Mouse (Mus musculus) MEL (cell line): Measurements from ENCODE around the gene Sytl3. TPM values are rescaled to one million over a fixed set of nuclear protein-coding genes. Genes with fewer than 3 reads are reported as not detected.

Experiments
- DNase-seq: peaks from one replicate; pipeline ENCODE4 v3.0.0; 2011; ENCODE audit warnings: low read depth, low spot score
- H3K27ac ChIP-seq: 2 replicates; pipeline ENCODE4 v1.5.1; 2012; ENCODE audit warnings: low read depth, mild to moderate bottlenecking, control low read depth, low read length, moderate library complexity; ENCODE audit not compliant: control insufficient read depth
- H3K27me3 ChIP-seq, 2 experiments: fragments of 150-350 bp in 1 of 2; sonication (generic) in 1 of 2; 2 replicates each; pipeline ENCODE4 v1.6.1; 2012; ENCODE audit warnings: low read length in 2 of 2, mild to moderate bottlenecking in 2 of 2, improper control_type of control experiment in 1 of 2, moderate library complexity in 1 of 2; ENCODE audit not compliant: insufficient read depth in 2 of 2, control insufficient read depth in 1 of 2
- H3K36me3 ChIP-seq, 2 experiments: 2 replicates each; pipeline ENCODE4 v1.6.1; 2012 to 2014; ENCODE audit warnings: low read length in 2 of 2, improper control_type of control experiment in 1 of 2, inconsistent platforms in 1 of 2, mild to moderate bottlenecking in 1 of 2; ENCODE audit not compliant: insufficient read depth in 2 of 2, control insufficient read depth in 1 of 2
- H3K4me1 ChIP-seq, 2 experiments: fragments of 150-350 bp in 1 of 2; sonication (generic) in 1 of 2; 2 replicates each; pipeline ENCODE4 v1.6.1; 2012; ENCODE audit warnings: low read length in 2 of 2, improper control_type of control experiment in 1 of 2, mild to moderate bottlenecking in 1 of 2; ENCODE audit not compliant: insufficient read depth in 2 of 2, control insufficient read depth in 1 of 2
- H3K4me3 ChIP-seq, 2 experiments: fragments of 150-350 bp in 1 of 2; sonication (generic) in 1 of 2; 2 replicates each; pipeline ENCODE4 v1.5.1; 2012; ENCODE audit warnings: low read depth in 2 of 2, low read length in 2 of 2, mild to moderate bottlenecking in 2 of 2, moderate library complexity in 2 of 2, control low read depth in 1 of 2, improper control_type of control experiment in 1 of 2; ENCODE audit not compliant: control insufficient read depth in 1 of 2, insufficient read depth in 1 of 2
- H3K79me2 ChIP-seq: 2 replicates; pipeline ENCODE4 v1.6.1; 2012; ENCODE audit warnings: mild to moderate bottlenecking, low read length, moderate library complexity; ENCODE audit not compliant: control insufficient read depth, poor library complexity, insufficient read depth
- H3K9ac ChIP-seq: 2 replicates; pipeline ENCODE4 v1.6.1; 2012; ENCODE audit warnings: low read depth, mild to moderate bottlenecking, control low read depth, low read length, moderate library complexity; ENCODE audit not compliant: control insufficient read depth, poor library complexity, severe bottlenecking
- H3K9me3 ChIP-seq: fragments of 150-350 bp; sonication (generic); replicated peaks from 2 replicates; pipeline ENCODE4 v1.6.1; 2012; ENCODE audit warnings: mild to moderate bottlenecking, low read length, improper control_type of control experiment, moderate library complexity; ENCODE audit not compliant: insufficient read depth
- ELF1 ChIP-seq: IDR thresholded peaks from 2 replicates; pipeline ENCODE4 v1.6.1; 2014; ENCODE audit warnings: low read depth, mild to moderate bottlenecking, inconsistent platforms, low read length, improper control_type of control experiment, moderate library complexity
- ETS1 ChIP-seq: IDR thresholded peaks from 2 replicates; pipeline ENCODE4 v1.6.1; 2012; ENCODE audit warnings: low read depth, mild to moderate bottlenecking, inconsistent platforms, low read length, improper control_type of control experiment, moderate library complexity
- GATA1 ChIP-seq: IDR thresholded peaks from 2 replicates; pipeline ENCODE4 v1.6.1; 2011; ENCODE audit warnings: low read depth, low read length, improper control_type of control experiment
- HCFC1 ChIP-seq: IDR thresholded peaks from 2 replicates; pipeline ENCODE4 v1.6.1; 2012; ENCODE audit warnings: low read depth, mild to moderate bottlenecking, inconsistent platforms, low read length, improper control_type of control experiment, moderate library complexity
- KAT2A ChIP-seq: conservative IDR thresholded peaks from 2 replicates; pipeline ENCODE4 v1.6.1; 2012; ENCODE audit warnings: low read depth, low read length, improper control_type of control experiment, inconsistent platforms
- MAFK ChIP-seq: IDR thresholded peaks from 2 replicates; pipeline ENCODE4 v1.6.1; 2011; ENCODE audit warnings: low read depth, mild to moderate bottlenecking, low read length, improper control_type of control experiment, borderline replicate concordance
- MAZ ChIP-seq: IDR thresholded peaks from 2 replicates; pipeline ENCODE4 v1.6.1; 2012; ENCODE audit warnings: low read depth, mild to moderate bottlenecking, inconsistent platforms, low read length, improper control_type of control experiment
- MEF2A ChIP-seq: IDR thresholded peaks from 2 replicates; pipeline ENCODE4 v1.6.1; 2014; ENCODE audit warnings: low read depth, mild to moderate bottlenecking, inconsistent platforms, low read length, improper control_type of control experiment; ENCODE audit not compliant: poor library complexity, insufficient replicate concordance, severe bottlenecking; ENCODE audit errors: extremely low read depth
- MXI1 ChIP-seq: IDR thresholded peaks from 2 replicates; pipeline ENCODE4 v1.6.1; 2011; ENCODE audit warnings: mild to moderate bottlenecking, low read depth, low read length, improper control_type of control experiment
- MYC ChIP-seq: IDR thresholded peaks from 2 replicates; pipeline ENCODE4 v1.6.1; 2011; ENCODE audit warnings: low read depth, mild to moderate bottlenecking, low read length, improper control_type of control experiment, moderate library complexity
- NELFE ChIP-seq: IDR thresholded peaks from 2 replicates; pipeline ENCODE4 v1.6.1; 2011; ENCODE audit warnings: low read depth, low read length, improper control_type of control experiment
- NRF1 ChIP-seq: IDR thresholded peaks from 2 replicates; pipeline ENCODE4 v1.6.1; 2014; ENCODE audit warnings: low read depth, mild to moderate bottlenecking, inconsistent platforms, low read length, improper control_type of control experiment, moderate library complexity; ENCODE audit not compliant: poor library complexity, insufficient read depth, severe bottlenecking
- POLR2A ChIP-seq, 2 experiments: IDR thresholded peaks; 2 replicates each; pipeline ENCODE4 v1.6.1; 2011 to 2012; ENCODE audit warnings: low read length in 2 of 2, mild to moderate bottlenecking in 2 of 2, control low read depth in 1 of 2, improper control_type of control experiment in 1 of 2, low read depth in 1 of 2, moderate library complexity in 1 of 2; ENCODE audit not compliant: control insufficient read depth in 1 of 2, insufficient read depth in 1 of 2, poor library complexity in 1 of 2
- POLR2AphosphoS2 ChIP-seq: IDR thresholded peaks from 2 replicates; pipeline ENCODE4 v1.6.1; 2011; ENCODE audit warnings: low read length, improper control_type of control experiment
- POLR2AphosphoS5 ChIP-seq: IDR thresholded peaks from 2 replicates; pipeline ENCODE4 v1.6.1; 2012; ENCODE audit warnings: low read depth, borderline replicate concordance, mild to moderate bottlenecking, inconsistent platforms, low read length, moderate library complexity, mixed read lengths
- RCOR1 ChIP-seq: IDR thresholded peaks from 2 replicates; pipeline ENCODE4 v1.6.1; 2012; ENCODE audit warnings: low read depth, mild to moderate bottlenecking, inconsistent platforms, low read length, improper control_type of control experiment
- TAL1 ChIP-seq: IDR thresholded peaks from 2 replicates; pipeline ENCODE4 v1.6.1; 2012; ENCODE audit warnings: mild to moderate bottlenecking, inconsistent platforms, low read length, moderate library complexity, mixed read lengths
- ZC3H11A ChIP-seq: IDR thresholded peaks from 2 replicates; pipeline ENCODE4 v1.6.1; 2012; ENCODE audit warnings: low read depth, mild to moderate bottlenecking, inconsistent platforms, low read length, improper control_type of control experiment
- ZKSCAN1 ChIP-seq: IDR thresholded peaks from 2 replicates; pipeline ENCODE4 v1.6.1; 2012; ENCODE audit warnings: low read depth, mild to moderate bottlenecking, inconsistent platforms, low read length, improper control_type of control experiment, moderate library complexity
- ZNF384 ChIP-seq: IDR thresholded peaks from 2 replicates; pipeline ENCODE4 v1.6.1; 2012; ENCODE audit warnings: low read depth, mild to moderate bottlenecking, inconsistent platforms, low read length, improper control_type of control experiment
- polyA plus RNA-seq, 2 experiments: library from polyadenylated mRNA; stranded (reverse) in 1 of 2; unstranded in 1 of 2; fragments of >175 nt in 1 of 2; fragments of >200 nt in 1 of 2; gene quantifications; 2 replicates each; pipeline versions ENCODE4 v1.2.1 to v1.2.4; 2012; ENCODE audit warnings: low replicate concordance in 2 of 2, low read depth in 1 of 2; ENCODE audit not compliant: insufficient read length in 2 of 2, insufficient read depth in 1 of 2, missing spikeins in 1 of 2
- total RNA-seq: library from RNA; depleted of rRNA; stranded (reverse); fragments of 300-350 nt; gene quantifications from 2 replicates; pipeline ENCODE4 v1.2.3, GENCODE M21; 2012

Gene Sytl3
- total and polyA plus RNA-seq, 3 experiments = not detected

DNA sequence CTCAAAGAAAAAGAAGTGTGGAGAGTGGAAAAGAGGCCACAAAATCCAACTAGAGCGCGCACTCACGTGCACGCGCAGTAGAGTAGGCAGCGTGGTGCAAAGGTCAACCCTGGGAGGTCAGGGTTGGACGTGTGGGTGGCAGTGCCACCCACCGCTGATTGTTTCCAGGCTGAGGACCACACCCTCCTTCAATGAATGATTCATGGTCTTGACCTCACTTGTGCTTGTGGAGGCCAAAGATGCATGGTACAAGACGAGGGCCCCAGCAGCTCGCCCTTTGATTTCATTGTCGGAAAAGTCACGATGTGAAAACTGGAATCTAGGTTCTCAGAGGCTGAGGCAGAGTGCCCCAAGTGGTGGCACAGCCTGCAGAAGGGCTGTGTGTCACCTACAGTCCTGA is 72.7 kb downstream of the Sytl3 start:
- H3K79me2 ChIP-seq = no peaks in the 10 kb centered on the region
- H3K4me3 ChIP-seq = no peak overlapping the region
- TF ChIP-seq GATA1 (no peak), MAZ (no peak), KAT2A (no peak), HCFC1 (no peak), TAL1 (no peak), NELFE (no peak), RCOR1 (no peak), POLR2A (IDR thresholded peaks at IDR 0.05; ENCODE audit: control insufficient read depth in 1 of 2, insufficient read depth in 1 of 2, low read depth in 1 of 2, low read length in 2 of 2, poor library complexity in 1 of 2) (no peak), ETS1 (no peak), ZKSCAN1 (no peak), ZNF384 (no peak), POLR2AphosphoS2 (no peak), POLR2AphosphoS5 (no peak), MAFK (no peak), MEF2A (no peak), MYC (no peak), ELF1 (no peak)
- no peak overlapping the region for H3K9ac ChIP-seq
- H3K27ac ChIP-seq = no peak overlapping the region
- no peaks in the 10 kb centered on the region for H3K4me1 ChIP-seq
- no peaks in the 10 kb centered on the region for H3K36me3 ChIP-seq
- no peaks in the 10 kb centered on the region for H3K27me3 ChIP-seq
- H3K9me3 ChIP-seq = no peaks in the 10 kb centered on the region
- DNase-seq = no peak

DNA sequence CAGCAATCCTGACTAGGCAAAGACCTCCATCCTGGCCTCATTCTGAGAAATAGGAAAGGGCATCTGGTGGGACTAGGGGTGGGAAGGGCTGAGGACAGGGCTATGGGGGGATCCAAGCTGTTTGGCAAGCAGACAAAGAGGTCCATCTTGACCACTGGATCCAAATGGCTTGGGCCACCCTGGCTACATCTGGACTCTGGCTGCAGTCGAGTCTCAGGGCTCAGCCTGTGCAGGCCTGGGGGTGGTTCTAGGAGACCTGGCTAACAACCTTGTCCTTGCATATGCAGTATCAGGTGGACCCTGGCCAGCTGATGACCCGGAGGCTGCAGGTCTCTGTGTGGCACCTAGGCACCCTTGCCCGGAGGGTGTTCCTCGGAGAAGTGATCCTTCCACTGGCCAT is 73.8 kb downstream of the Sytl3 start:
- H3K27ac ChIP-seq = no peak overlapping the region
- H3K79me2 ChIP-seq = no peaks in the 10 kb centered on the region
- DNase-seq = no peak
- no peak for TF ChIP-seq NRF1
- no peak for TF ChIP-seq POLR2AphosphoS2
- TF ChIP-seq ZC3H11A = no peak
- TF ChIP-seq MEF2A = no peak
- no peak for TF ChIP-seq MXI1
- TF ChIP-seq MYC = no peak
- no peaks in the 10 kb centered on the region for H3K4me1 ChIP-seq
- H3K36me3 ChIP-seq = no peaks in the 10 kb centered on the region
- no peak overlapping the region for H3K4me3 ChIP-seq
- no peak overlapping the region for H3K9ac ChIP-seq
- H3K27me3 ChIP-seq = no peaks in the 10 kb centered on the region
- no peaks in the 10 kb centered on the region for H3K9me3 ChIP-seq
